ENCODE assay signal across 16 mouse cellular contexts in genomic region chr13:59052188-59052587, GRCm38 (mm10).
DNase-seq lines count a peak whose midpoint lies in the region; ATAC-seq and TF ChIP-seq lines count a peak whose summit lies in the region.
"Had no signal": no experiment of that assay in that cellular context is flagged by ENCODE, and none has a peak within 500 bp of the region (broad histone marks: within the 10 kb centered on the region; RNA-seq: fewer than 3 reads in every experiment).

No protein-coding gene starts in this region.

- TF ChIP-seq CTCF in left cerebral cortex, adult 2 months (IDR thresholded peaks at IDR 0.05): no peak

- no peaks in the 10 kb centered on the region for H3K36me3 ChIP-seq in midbrain, embryonic 16.5 days (ENCODE audit: control insufficient read depth, insufficient read depth, low read length)
- H3K36me3 ChIP-seq in midbrain, embryonic 10.5 days: no peaks in the 10 kb centered on the region
- H3K36me3 ChIP-seq: embryonic facial prominence, embryonic 10.5 days; embryonic facial prominence, embryonic 12.5 days; forebrain, embryonic 15.5 days had no signal

- no peaks in the 10 kb centered on the region for H3K4me1 ChIP-seq in midbrain, embryonic 16.5 days (ENCODE audit: control insufficient read depth, insufficient read depth, low read length)
- H3K4me1 ChIP-seq in midbrain, embryonic 10.5 days: no peaks in the 10 kb centered on the region
- H3K4me1 ChIP-seq: embryonic facial prominence, embryonic 10.5 days; embryonic facial prominence, embryonic 12.5 days; forebrain, embryonic 13.5 days; forebrain, embryonic 15.5 days had no signal

- WGBS in midbrain, embryonic 16.5 days: 83% methylated on average over 4 of the region's 4 CpGs
- 86% methylated on average over 4 of the region's 4 CpGs for WGBS in midbrain, embryonic 10.5 days

- no peak for DNase-seq in left cerebral cortex, adult 2 months (ENCODE audit: extremely low spot score in 1 of 2, low spot score in 2 of 2)
- no peak for DNase-seq in left cerebral cortex, adult 9 months (ENCODE audit: low spot score in 2 of 2)
- no peak for DNase-seq in midbrain, embryonic 10.5 days (ENCODE audit: low spot score)
- DNase-seq in brain, adult 2 months (ENCODE audit: low read depth, low spot score): peak; percentile 73
- DNase-seq in heart, postnatal 25 days (ENCODE audit: low spot score): no peak
- DNase-seq: adrenal gland, adult 2 months; adrenal gland, postnatal 10 days; adrenal gland, postnatal 25 days; cerebellum, adult 11-12 months; cerebellum, adult 9-10 months; cerebellum, postnatal 10 days had no signal

- no peak overlapping the region for H3K4me3 ChIP-seq in left cerebral cortex, adult 2 months
- H3K4me3 ChIP-seq in midbrain, embryonic 16.5 days (ENCODE audit: low read depth, low read length): no peak overlapping the region
- no peak overlapping the region for H3K4me3 ChIP-seq in midbrain, embryonic 10.5 days
- H3K4me3 ChIP-seq: embryonic facial prominence, embryonic 10.5 days; embryonic facial prominence, embryonic 12.5 days; forebrain, embryonic 13.5 days; forebrain, embryonic 15.5 days had no signal

- H3K4me2 ChIP-seq in midbrain, embryonic 16.5 days (ENCODE audit: low read length): no peak overlapping the region
- H3K4me2 ChIP-seq: embryonic facial prominence, embryonic 12.5 days; forebrain, embryonic 13.5 days; forebrain, embryonic 15.5 days had no signal

- H3K9me3 ChIP-seq in midbrain, embryonic 16.5 days (replicated peaks; ENCODE audit: control insufficient read depth, low read length, poor library complexity, severe bottlenecking): no peaks in the 10 kb centered on the region
- no peaks in the 10 kb centered on the region for H3K9me3 ChIP-seq in midbrain, embryonic 10.5 days (replicated peaks)
- H3K9me3 ChIP-seq: embryonic facial prominence, embryonic 10.5 days; embryonic facial prominence, embryonic 12.5 days; forebrain, embryonic 13.5 days; forebrain, embryonic 15.5 days had no signal

- no peaks in the 10 kb centered on the region for H3K27me3 ChIP-seq in midbrain, embryonic 16.5 days (ENCODE audit: control insufficient read depth, insufficient read depth, low read depth, low read length)
- no peaks in the 10 kb centered on the region for H3K27me3 ChIP-seq in midbrain, embryonic 10.5 days (ENCODE audit: low read depth, poor library complexity, severe bottlenecking)
- H3K27me3 ChIP-seq: embryonic facial prominence, embryonic 12.5 days; forebrain, embryonic 13.5 days; forebrain, embryonic 15.5 days had no signal

- H3K9ac ChIP-seq in midbrain, embryonic 16.5 days (ENCODE audit: low read depth, low read length): no peak overlapping the region
- H3K9ac ChIP-seq: embryonic facial prominence, embryonic 12.5 days; forebrain, embryonic 13.5 days; forebrain, embryonic 15.5 days had no signal

- no peak for ATAC-seq in midbrain, embryonic 16.5 days
- ATAC-seq: forebrain, embryonic 13.5 days; forebrain, embryonic 15.5 days had no signal

- H3K27ac ChIP-seq in left cerebral cortex, adult 2 months: peak overlapping the region; percentile 41; the same call in 1 of the 2 replicates
- 0 out of 2 replicates have a peak overlapping the region, but pooled peaks have one; percentile 10 for H3K27ac ChIP-seq in midbrain, embryonic 16.5 days (ENCODE audit: low read length)
- H3K27ac ChIP-seq in midbrain, embryonic 10.5 days (replicated peaks): no peak overlapping the region
- H3K27ac ChIP-seq: embryonic facial prominence, embryonic 10.5 days; embryonic facial prominence, embryonic 12.5 days; forebrain, embryonic 13.5 days; forebrain, embryonic 15.5 days had no signal

- intact Hi-C loops in left cerebral cortex, adult 2 months (cut with DNase I): no loop called here
- intact Hi-C loops in heart, postnatal 25 days (cut with DNase I): no loop called here
